Mouse (Mus musculus) gastrocnemius, postnatal 10 days (tissue): Measurements from ENCODE around the gene Pp2d1. TPM values are rescaled to one million over a fixed set of nuclear protein-coding genes. Genes with fewer than 3 reads are reported as not detected.

Source experiments
- DNase-seq: peaks from one replicate; pipeline ENCODE4 v3.0.0; 2021; ENCODE audit warnings: mixed read lengths
- total RNA-seq, 2 experiments: library from RNA; stranded (reverse); gene quantifications; 2 replicates each; pipeline ENCODE4 v1.2.3; 2021

The Pp2d1 gene
- total RNA-seq, 2 experiments from 2014 or later = not detected

GRCm38 (mm10) chr17:53478858-53479603, 60.2 kb downstream of the Pp2d1 start, which contains the start of gene Rab5a:
Gene Rab5a (plus strand): TSS chr17:53479234.
- DNase-seq = peak; percentile 100

- DNase-seq = no peak
These were observed 61.0 kb downstream of the Pp2d1 start for GRCm38 (mm10) chr17:53478066-53478857.

GRCm38 (mm10) chr17:53468697-53469096, 70.6 kb downstream of the Pp2d1 start:
- DNase-seq = no peak

- DNase-seq = no peak
These were observed 73.7 kb downstream of the Pp2d1 start for GRCm38 (mm10) chr17:53465569-53465968.

GRCm38 (mm10) chr17:53463496-53463840, 75.8 kb downstream of the Pp2d1 start:
- DNase-seq = no peak

GRCm38 (mm10) chr17:53462603-53463495, 76.4 kb downstream of the Pp2d1 start, which contains the start of gene Efhb:
Gene Efhb (minus strand): TSS chr17:53463321.
- DNase-seq = peak; percentile 86

Other genes starting within 250 kb of the Pp2d1 start
- gene Efhb, start 76.1 kb downstream of the Pp2d1 start, total RNA-seq = under 1 TPM; 0.27 to 0.28 TPM
- gene Rab5a, start 60.2 kb downstream of the Pp2d1 start, total RNA-seq = 10 to 100 TPM; 53.8 to 54.1 TPM
- gene Kat2b, start 27.4 kb upstream of the Pp2d1 start, total RNA-seq = 10 to 100 TPM; 32.1 to 42.3 TPM
- 1 to 10 TPM; 1.6 to 2.2 TPM for gene Sgo1, start 149.9 kb upstream of the Pp2d1 start, total RNA-seq